Mouse (Mus musculus): ENCODE data around the gene Taar1. TPM values are rescaled to one million over a fixed set of nuclear protein-coding genes. Genes with fewer than 3 reads are reported as not detected.

Gene Taar1
- polyA plus RNA-seq, 1 experiment: not detected

- Histone ChIP-seq H3K4me1 (ENCODE audit: control insufficient read depth, insufficient read depth, low read length) (no peaks in the 10 kb centered on the region), H3K4me3 (ENCODE audit: insufficient read depth, low read length) (no peak overlapping the region), H3K27ac (ENCODE audit: insufficient read depth, low read length) (no peak overlapping the region)
- no peak for TF ChIP-seq CTCF (IDR thresholded peaks at IDR 0.05; ENCODE audit: extremely low read depth, insufficient read depth, low read length)
Measured at GRCm38 (mm10) chr10:23923941-23924340, 3.8 kb downstream of the Taar1 start.

DNA sequence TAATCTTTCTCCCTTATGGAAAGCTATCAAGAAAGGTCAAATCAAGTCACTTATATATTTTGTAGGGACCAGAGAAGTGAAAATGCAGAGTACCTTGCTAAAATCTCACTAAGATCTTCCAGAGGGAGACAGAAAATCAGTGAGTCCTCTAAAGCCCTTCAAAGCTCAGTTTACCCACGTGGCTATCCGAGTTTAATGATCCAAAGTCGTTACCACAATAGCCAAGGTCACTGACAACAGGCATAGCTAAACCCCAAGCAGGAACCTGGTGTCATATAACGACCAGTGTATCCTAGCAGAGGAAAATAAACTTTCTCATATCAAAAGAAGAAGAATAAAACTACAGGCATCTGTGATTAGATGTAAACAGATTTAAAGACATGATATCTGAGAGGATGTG lies 17.5 kb downstream of the Taar1 start:
- H3K27ac ChIP-seq (ENCODE audit: insufficient read depth, low read length): no peak overlapping the region
- H3K4me3 ChIP-seq (ENCODE audit: insufficient read depth, low read length): no peak overlapping the region
- no peak for TF ChIP-seq POLR2A (IDR thresholded peaks at IDR 0.05; ENCODE audit: extremely low read depth, insufficient read depth, low read length)
- no peak for TF ChIP-seq CTCF (IDR thresholded peaks at IDR 0.05; ENCODE audit: extremely low read depth, insufficient read depth, low read length)
- H3K4me1 ChIP-seq (ENCODE audit: control insufficient read depth, insufficient read depth, low read length): no peaks in the 10 kb centered on the region

- no peak within 1 kb of the TSS for H3K27ac ChIP-seq (ENCODE audit: insufficient read depth, low read length)
- TF ChIP-seq CTCF (IDR thresholded peaks at IDR 0.05; ENCODE audit: extremely low read depth, insufficient read depth, low read length) (no peak), POLR2A (IDR thresholded peaks at IDR 0.05; ENCODE audit: extremely low read depth, insufficient read depth, low read length) (no peak)
Measured at GRCm38 (mm10) chr10:23938312-23938711, 18.2 kb downstream of the Taar1 start, which contains the start of gene Taar2. Taar2 (plus strand) TSS chr10:23938572.

DNA sequence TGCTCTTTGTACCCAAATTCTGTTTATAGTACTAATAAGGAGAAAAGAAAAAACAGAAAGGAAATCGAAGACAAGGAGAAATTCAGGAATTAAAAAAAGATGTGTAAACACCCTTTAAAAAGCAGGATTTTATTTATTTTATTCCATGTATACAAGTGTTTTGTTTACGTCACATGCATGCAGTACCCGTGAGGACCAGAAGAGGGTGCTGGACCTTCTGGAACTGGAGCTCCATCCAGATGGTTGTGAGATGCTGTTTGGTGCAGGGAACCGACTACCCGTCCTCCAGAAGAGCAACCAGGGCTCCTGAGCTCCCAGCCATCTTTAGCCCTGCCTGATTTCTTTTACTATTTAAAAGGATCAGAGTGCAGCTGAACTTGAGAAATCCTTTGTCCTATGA lies 22.3 kb downstream of the Taar1 start:
- Histone ChIP-seq H3K4me3 (ENCODE audit: insufficient read depth, low read length) (no peak overlapping the region), H3K27ac (ENCODE audit: insufficient read depth, low read length) (no peak overlapping the region), H3K4me1 (ENCODE audit: control insufficient read depth, insufficient read depth, low read length) (no peaks in the 10 kb centered on the region)
- TF ChIP-seq CTCF (IDR thresholded peaks at IDR 0.05; ENCODE audit: extremely low read depth, insufficient read depth, low read length) (no peak), POLR2A (IDR thresholded peaks at IDR 0.05; ENCODE audit: extremely low read depth, insufficient read depth, low read length) (no peak)

More at GRCm38 (mm10) chr10:23938312-23938711, 18.2 kb downstream of the Taar1 start, which contains the start of gene Taar2:
- Histone ChIP-seq H3K4me1 (ENCODE audit: control insufficient read depth, insufficient read depth, low read length) (no peaks in the 10 kb centered on the region), H3K4me3 (ENCODE audit: insufficient read depth, low read length) (no peak within 1 kb of the TSS)

DNA sequence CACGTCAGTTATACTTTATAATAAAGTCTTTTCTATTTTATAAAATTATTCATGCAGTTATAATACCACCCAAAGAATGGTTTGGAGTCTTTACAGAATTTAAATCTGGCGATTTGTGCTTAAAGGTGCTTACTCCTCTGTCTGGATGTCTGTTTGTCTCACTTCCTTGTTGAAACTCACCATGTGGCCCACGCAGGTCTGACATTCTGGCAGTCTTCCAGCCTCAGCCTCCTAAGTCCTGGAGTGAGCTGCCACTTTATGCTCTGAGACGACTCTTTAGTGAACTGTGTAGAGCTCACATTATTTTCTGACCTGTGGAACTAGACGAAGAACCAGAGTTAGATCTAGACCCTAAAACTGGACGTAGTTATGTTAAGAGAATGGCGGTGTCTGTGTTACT lies 27.9 kb downstream of the Taar1 start:
- H3K27ac ChIP-seq (ENCODE audit: insufficient read depth, low read length): no peak overlapping the region
- no peaks in the 10 kb centered on the region for H3K4me1 ChIP-seq (ENCODE audit: control insufficient read depth, insufficient read depth, low read length)
- H3K4me3 ChIP-seq (ENCODE audit: insufficient read depth, low read length): no peak overlapping the region
- TF ChIP-seq POLR2A (IDR thresholded peaks at IDR 0.05; ENCODE audit: extremely low read depth, insufficient read depth, low read length) (no peak), CTCF (IDR thresholded peaks at IDR 0.05; ENCODE audit: extremely low read depth, insufficient read depth, low read length) (no peak)

- TF ChIP-seq CTCF (IDR thresholded peaks at IDR 0.05; ENCODE audit: extremely low read depth, insufficient read depth, low read length) (no peak), POLR2A (IDR thresholded peaks at IDR 0.05; ENCODE audit: extremely low read depth, insufficient read depth, low read length) (no peak)
- Histone ChIP-seq H3K4me3 (ENCODE audit: insufficient read depth, low read length) (0 out of 2 replicates have a peak within 1 kb of the TSS, but pooled peaks have one; percentile 3), H3K27ac (ENCODE audit: insufficient read depth, low read length) (no peak within 1 kb of the TSS), H3K4me1 (ENCODE audit: control insufficient read depth, insufficient read depth, low read length) (no peaks in the 10 kb centered on the region)
Measured at GRCm38 (mm10) chr10:23949508-23950005, 29.4 kb downstream of the Taar1 start, which contains the start of gene Taar3. Taar3 (plus strand) TSS chr10:23949558.

- no peak for TF ChIP-seq CTCF (IDR thresholded peaks at IDR 0.05; ENCODE audit: extremely low read depth, insufficient read depth, low read length)
- no peak for TF ChIP-seq POLR2A (IDR thresholded peaks at IDR 0.05; ENCODE audit: extremely low read depth, insufficient read depth, low read length)
- Histone ChIP-seq H3K4me1 (ENCODE audit: control insufficient read depth, insufficient read depth, low read length) (no peaks in the 10 kb centered on the region), H3K27ac (ENCODE audit: insufficient read depth, low read length) (no peak overlapping the region), H3K4me3 (ENCODE audit: insufficient read depth, low read length) (no peak overlapping the region)
Measured at GRCm38 (mm10) chr10:23951714-23952113, 31.6 kb downstream of the Taar1 start.

DNA sequence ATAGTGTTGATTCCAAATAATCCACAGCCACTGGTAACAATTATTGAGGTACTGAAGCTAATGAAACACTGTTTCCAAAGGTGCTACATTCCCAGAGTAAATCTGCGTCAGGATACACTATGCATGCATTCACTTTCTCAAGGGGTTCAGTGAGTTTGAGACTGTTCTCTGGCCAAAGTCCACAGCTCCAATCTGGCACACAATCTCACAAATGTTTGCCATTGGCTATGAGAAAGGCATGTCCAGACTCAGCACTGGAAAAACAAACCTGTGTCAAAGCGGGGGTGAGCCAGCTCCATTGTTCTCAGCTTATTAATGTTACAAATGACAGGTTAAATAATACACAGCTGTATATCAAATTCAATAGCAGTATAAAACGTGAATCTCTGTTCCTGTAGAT lies 38.9 kb downstream of the Taar1 start:
- Histone ChIP-seq H3K4me3 (ENCODE audit: insufficient read depth, low read length) (no peak overlapping the region), H3K27ac (ENCODE audit: insufficient read depth, low read length) (no peak overlapping the region), H3K4me1 (ENCODE audit: control insufficient read depth, insufficient read depth, low read length) (no peaks in the 10 kb centered on the region)
- no peak for TF ChIP-seq POLR2A (IDR thresholded peaks at IDR 0.05; ENCODE audit: extremely low read depth, insufficient read depth, low read length)
- TF ChIP-seq CTCF (IDR thresholded peaks at IDR 0.05; ENCODE audit: extremely low read depth, insufficient read depth, low read length): no peak

- H3K27ac ChIP-seq (ENCODE audit: insufficient read depth, low read length): no peak within 1 kb of the TSS
- H3K4me1 ChIP-seq (ENCODE audit: control insufficient read depth, insufficient read depth, low read length): no peaks in the 10 kb centered on the region
- no peak within 1 kb of the TSS for H3K4me3 ChIP-seq (ENCODE audit: insufficient read depth, low read length)
- no peak for TF ChIP-seq POLR2A (IDR thresholded peaks at IDR 0.05; ENCODE audit: extremely low read depth, insufficient read depth, low read length)
Measured at GRCm38 (mm10) chr10:23960444-23960915, 40.3 kb downstream of the Taar1 start, which contains the start of gene Taar4. Taar4 (plus strand) TSS chr10:23960494.

GRCm38 (mm10) chr10:23963444-23963843 lies 43.3 kb downstream of the Taar1 start:
- no peak overlapping the region for H3K27ac ChIP-seq (ENCODE audit: insufficient read depth, low read length)
- H3K4me3 ChIP-seq (ENCODE audit: insufficient read depth, low read length): no peak overlapping the region
- TF ChIP-seq CTCF (IDR thresholded peaks at IDR 0.05; ENCODE audit: extremely low read depth, insufficient read depth, low read length) (no peak), POLR2A (IDR thresholded peaks at IDR 0.05; ENCODE audit: extremely low read depth, insufficient read depth, low read length) (no peak)
- no peaks in the 10 kb centered on the region for H3K4me1 ChIP-seq (ENCODE audit: control insufficient read depth, insufficient read depth, low read length)

Data from cortical plate, adult 2 months (tissue).